Mouse (Mus musculus): Measurements from ENCODE around the gene 4930415O20Rik. TPM values are rescaled to one million over a fixed set of nuclear protein-coding genes. Genes with fewer than 3 reads are reported as not detected.
A peak's percentile ranks its signal among the peaks of the same experiment; 100 is the strongest.

The 4930415O20Rik gene
- polyA plus RNA-seq, 1 experiment, result 0.10 TPM

- Histone ChIP-seq H3K79me2 (ENCODE audit: control insufficient read depth, insufficient read depth) (peaks cover 76% of the 10 kb centered on the region), H3K4me2 (ENCODE audit: low read depth) (peak overlapping the region; percentile 66), H3K27me3 (ENCODE audit: control insufficient read depth, insufficient read depth, insufficient read length) (no peaks in the 10 kb centered on the region), H3ac (ENCODE audit: control insufficient read depth, insufficient read length) (no peak overlapping the region), H3K4me3 (no peak overlapping the region), H3K36me3 (ENCODE audit: control insufficient read depth, insufficient read depth) (peaks cover 78% of the 10 kb centered on the region)
- TF ChIP-seq MAX (IDR thresholded peaks at IDR 0.05; ENCODE audit: low read depth) (no peak), CEBPB (IDR thresholded peaks at IDR 0.05; ENCODE audit: insufficient read depth, poor library complexity, severe bottlenecking) (no peak), POLR2AphosphoS2 (IDR thresholded peaks at IDR 0.05; ENCODE audit: insufficient read length, low read depth) (no peak), TCF12 (IDR thresholded peaks at IDR 0.05; ENCODE audit: insufficient read depth, poor library complexity, severe bottlenecking) (no peak), MYOD1 (IDR thresholded peaks at IDR 0.05; ENCODE audit: control insufficient read depth in 1 of 3, insufficient read length in 2 of 3, low read depth in 2 of 3) (no peak), TCF3 (IDR thresholded peaks at IDR 0.05; ENCODE audit: insufficient read length, low read depth) (no peak), USF1 (IDR thresholded peaks at IDR 0.05; ENCODE audit: low read depth) (no peak), MYOG (IDR thresholded peaks at IDR 0.05; ENCODE audit: control insufficient read depth in 1 of 3, insufficient read depth in 1 of 3, insufficient read length in 2 of 3, low read depth in 2 of 3) (no peak)
Observed at GRCm38 (mm10) chr15:98528066-98528563, 42.7 kb upstream of the 4930415O20Rik start.

- Histone ChIP-seq H3ac (ENCODE audit: control insufficient read depth, insufficient read length) (peak overlapping the region; percentile 95), H3K79me2 (ENCODE audit: control insufficient read depth, insufficient read depth) (peaks cover 44% of the 10 kb centered on the region), H3K27me3 (ENCODE audit: control insufficient read depth, insufficient read depth, insufficient read length) (no peaks in the 10 kb centered on the region), H3K4me3 (peak overlapping the region; percentile 89), H3K4me2 (ENCODE audit: low read depth) (peak overlapping the region; percentile 88), H3K36me3 (ENCODE audit: control insufficient read depth, insufficient read depth) (peaks cover 41% of the 10 kb centered on the region)
- TF ChIP-seq MYOD1 (IDR thresholded peaks at IDR 0.05; ENCODE audit: control insufficient read depth in 1 of 3, insufficient read length in 2 of 3, low read depth in 2 of 3) (peak in 2 of 3 experiments; percentile 6 to 44), POLR2AphosphoS2 (IDR thresholded peaks at IDR 0.05; ENCODE audit: insufficient read length, low read depth) (peak; percentile 77), SRF (IDR thresholded peaks at IDR 0.05; ENCODE audit: control insufficient read depth, insufficient read length, low read depth) (no peak), TCF12 (IDR thresholded peaks at IDR 0.05; ENCODE audit: insufficient read depth, poor library complexity, severe bottlenecking) (no peak), MYOG (IDR thresholded peaks at IDR 0.05; ENCODE audit: control insufficient read depth in 1 of 3, insufficient read depth in 1 of 3, insufficient read length in 2 of 3, low read depth in 2 of 3) (peak in 1 of 3 experiments; percentile 31), TCF3 (IDR thresholded peaks at IDR 0.05; ENCODE audit: insufficient read length, low read depth) (no peak), REST (IDR thresholded peaks at IDR 0.05; ENCODE audit: insufficient read depth, insufficient read length) (no peak), USF1 (IDR thresholded peaks at IDR 0.05; ENCODE audit: low read depth) (peak; percentile 76), MAX (IDR thresholded peaks at IDR 0.05; ENCODE audit: low read depth) (peak; percentile 91), CEBPB (IDR thresholded peaks at IDR 0.05; ENCODE audit: insufficient read depth, poor library complexity, severe bottlenecking) (0 out of 2 replicates have a peak, but pooled peaks have one; percentile 40), E2F4 (IDR thresholded peaks at IDR 0.05; ENCODE audit: insufficient read depth) (no peak), POLR2A (IDR thresholded peaks at IDR 0.05; ENCODE audit: insufficient read length, low read depth) (peak; percentile 35)
Observed at GRCm38 (mm10) chr15:98532281-98532680, 38.5 kb upstream of the 4930415O20Rik start.

GRCm38 (mm10) chr15:98533035-98533531 is 37.7 kb upstream of the 4930415O20Rik start:
- TF ChIP-seq POLR2A (IDR thresholded peaks at IDR 0.05; ENCODE audit: insufficient read length, low read depth), result peak; percentile 25
- TF ChIP-seq USF1 (IDR thresholded peaks at IDR 0.05; ENCODE audit: low read depth), result peak; percentile 31
- TF ChIP-seq MYOG (IDR thresholded peaks at IDR 0.05; ENCODE audit: control insufficient read depth in 1 of 3, insufficient read depth in 1 of 3, insufficient read length in 2 of 3, low read depth in 2 of 3), result no peak
- no peak for TF ChIP-seq E2F4 (IDR thresholded peaks at IDR 0.05; ENCODE audit: insufficient read depth)
- Histone ChIP-seq H3K79me2 (ENCODE audit: control insufficient read depth, insufficient read depth) (peaks cover 44% of the 10 kb centered on the region), H3K4me2 (ENCODE audit: low read depth) (peak overlapping the region; percentile 88), H3K27me3 (ENCODE audit: control insufficient read depth, insufficient read depth, insufficient read length) (no peaks in the 10 kb centered on the region), H3ac (ENCODE audit: control insufficient read depth, insufficient read length) (peak overlapping the region; percentile 95), H3K4me3 (peak overlapping the region; percentile 89), H3K36me3 (ENCODE audit: control insufficient read depth, insufficient read depth) (peaks cover 33% of the 10 kb centered on the region)

GRCm38 (mm10) chr15:98533881-98534627 is 36.8 kb upstream of the 4930415O20Rik start, which contains the start of gene Kansl2:
Gene Kansl2, minus strand, starts transcription at chr15:98534264.
- Histone ChIP-seq H3K4me2 (ENCODE audit: low read depth) (peak within 1 kb of the TSS; percentile 88), H3K4me3 (peak within 1 kb of the TSS; percentile 89), H3K36me3 (ENCODE audit: control insufficient read depth, insufficient read depth) (peaks cover 32% of the 10 kb centered on the region), H3K27me3 (ENCODE audit: control insufficient read depth, insufficient read depth, insufficient read length) (no peaks in the 10 kb centered on the region), H3K79me2 (ENCODE audit: control insufficient read depth, insufficient read depth) (peaks cover 49% of the 10 kb centered on the region), H3ac (ENCODE audit: control insufficient read depth, insufficient read length) (peak within 1 kb of the TSS; percentile 95)
- TF ChIP-seq SRF (IDR thresholded peaks at IDR 0.05; ENCODE audit: control insufficient read depth, insufficient read length, low read depth), result peak; percentile 71
- TF ChIP-seq MYOD1 (IDR thresholded peaks at IDR 0.05; ENCODE audit: control insufficient read depth in 1 of 3, insufficient read length in 2 of 3, low read depth in 2 of 3), result peak in 2 of 3 experiments; percentile 8 to 20
- TF ChIP-seq E2F4 (IDR thresholded peaks at IDR 0.05; ENCODE audit: insufficient read depth), result peak; percentile 49
- no peak for TF ChIP-seq CEBPB (IDR thresholded peaks at IDR 0.05; ENCODE audit: insufficient read depth, poor library complexity, severe bottlenecking)
- no peak for TF ChIP-seq MYOG (IDR thresholded peaks at IDR 0.05; ENCODE audit: control insufficient read depth in 1 of 3, insufficient read depth in 1 of 3, insufficient read length in 2 of 3, low read depth in 2 of 3)
- TF ChIP-seq TCF12 (IDR thresholded peaks at IDR 0.05; ENCODE audit: insufficient read depth, poor library complexity, severe bottlenecking), result no peak
- peak; percentile 2 for TF ChIP-seq REST (IDR thresholded peaks at IDR 0.05; ENCODE audit: insufficient read depth, insufficient read length)
- no peak for TF ChIP-seq TCF3 (IDR thresholded peaks at IDR 0.05; ENCODE audit: insufficient read length, low read depth)
- TF ChIP-seq POLR2A (IDR thresholded peaks at IDR 0.05; ENCODE audit: insufficient read length, low read depth), result peak; percentile 89
- no peak for TF ChIP-seq USF1 (IDR thresholded peaks at IDR 0.05; ENCODE audit: low read depth)
- TF ChIP-seq POLR2AphosphoS2 (IDR thresholded peaks at IDR 0.05; ENCODE audit: insufficient read length, low read depth), result peak; percentile 90
- TF ChIP-seq MAX (IDR thresholded peaks at IDR 0.05; ENCODE audit: low read depth), result no peak
